Mouse (Mus musculus): ENCODE results near the gene Crisp3. TPM values are rescaled to one million over a fixed set of nuclear protein-coding genes. Genes with fewer than 3 reads are reported as not detected.
"Not testable (repeated sequence)": the region's sequence is repeated elsewhere in the genome, so short reads cannot be mapped to it uniquely, and the experiment has no call there.

Gene Crisp3
- polyA plus RNA-seq (2015; fragmentation: Nextera tagmentation; extraction: Ambion mirVana): not detected in 2 replicates

- H3K36me3 ChIP-seq (replicated peaks): no peaks in the 10 kb centered on the region
- no peak for ATAC-seq (ENCODE audit: insufficient read depth)
- H3K27me3 ChIP-seq: no peaks in the 10 kb centered on the region
- H3K9me3 ChIP-seq (replicated peaks): no peaks in the 10 kb centered on the region
- no peak within 1 kb of the TSS for H3K4me3 ChIP-seq (replicated peaks)
- H3K9ac ChIP-seq: no peak within 1 kb of the TSS
- H3K4me2 ChIP-seq: no peak within 1 kb of the TSS
- no peak within 1 kb of the TSS for H3K27ac ChIP-seq (replicated peaks)
- H3K4me1 ChIP-seq (replicated peaks): no peaks in the 10 kb centered on the region
Measured at GRCm38 (mm10) chr17:40242135-40242534, at the start of gene Crisp3. Gene Crisp3 (minus strand): TSS chr17:40242288.

- Histone ChIP-seq H3K36me3 (replicated peaks) (no peaks in the 10 kb centered on the region), H3K27me3 (no peaks in the 10 kb centered on the region), H3K4me2 (no peak overlapping the region), H3K4me1 (replicated peaks) (no peaks in the 10 kb centered on the region), H3K4me3 (replicated peaks) (no peak overlapping the region), H3K9me3 (replicated peaks) (no peaks in the 10 kb centered on the region), H3K9ac (no peak overlapping the region), H3K27ac (replicated peaks) (no peak overlapping the region)
- WGBS (ENCODE audit: insufficient replicate concordance): 43% methylated on average over 2 of the region's 2 CpGs
- no peak for ATAC-seq (ENCODE audit: insufficient read depth)
Measured at GRCm38 (mm10) chr17:40285435-40285834, 43.3 kb upstream of the Crisp3 start.

DNA sequence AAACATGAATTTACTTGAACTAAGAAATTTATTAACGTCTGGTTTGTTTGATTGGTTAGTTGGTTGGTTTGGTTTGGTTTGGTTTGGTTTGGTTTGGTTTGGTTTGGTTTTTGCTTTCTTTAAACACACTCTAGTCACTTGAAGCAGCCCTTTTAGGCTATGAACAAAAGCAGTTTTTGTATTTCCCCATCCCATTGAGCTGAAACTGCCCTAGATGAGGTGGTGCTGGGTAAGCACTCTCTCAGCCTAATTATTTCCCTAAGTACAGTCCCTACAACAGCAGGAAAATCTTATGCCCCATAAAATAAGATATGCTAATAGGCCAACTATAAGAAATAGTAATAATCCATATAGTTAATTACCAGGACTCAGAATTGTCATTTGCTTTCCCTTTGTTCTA is 33.4 kb upstream of the Crisp3 start:
- WGBS (ENCODE audit: insufficient replicate concordance): 34% methylated on average over 1 of the region's 1 CpGs
- Histone ChIP-seq H3K36me3 (replicated peaks) (no peaks in the 10 kb centered on the region), H3K27ac (replicated peaks) (no peak overlapping the region), H3K4me3 (replicated peaks) (no peak overlapping the region), H3K4me1 (replicated peaks) (no peaks in the 10 kb centered on the region), H3K9me3 (replicated peaks) (no peaks in the 10 kb centered on the region), H3K9ac (no peak overlapping the region), H3K4me2 (no peak overlapping the region), H3K27me3 (no peaks in the 10 kb centered on the region)
- no peak for ATAC-seq (ENCODE audit: insufficient read depth)

DNA sequence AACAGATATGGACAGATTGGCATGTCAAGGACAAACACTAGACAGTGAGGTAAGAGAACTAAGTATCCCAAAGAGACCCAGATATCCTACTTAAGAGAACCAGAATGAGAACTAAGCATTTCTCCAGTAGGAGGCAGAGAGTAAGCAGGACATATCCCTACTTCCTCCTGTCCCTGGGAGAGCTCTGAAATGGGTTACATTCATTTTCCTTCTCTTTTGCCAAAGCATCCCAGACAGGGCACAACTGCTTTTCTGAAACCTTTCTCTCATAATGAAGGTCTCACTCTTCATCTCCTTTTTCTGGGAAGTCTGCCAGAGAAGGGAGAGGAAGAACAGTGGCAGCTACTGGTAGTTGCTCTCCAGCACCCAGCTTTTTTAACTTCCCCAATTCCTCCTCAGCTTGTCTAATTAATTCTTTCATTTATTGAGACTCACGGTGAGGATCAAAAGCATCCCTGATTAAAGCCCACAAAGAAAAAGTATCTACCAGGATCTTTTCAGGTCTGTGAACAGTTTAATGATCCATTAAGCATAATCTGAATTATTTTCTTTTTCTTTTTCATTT is 32.9 kb upstream of the Crisp3 start:
- no peaks in the 10 kb centered on the region for H3K36me3 ChIP-seq (replicated peaks)
- no peaks in the 10 kb centered on the region for H3K9me3 ChIP-seq (replicated peaks)
- no peak for ATAC-seq (ENCODE audit: insufficient read depth)
- WGBS (ENCODE audit: insufficient replicate concordance): 43% methylated on average over 1 of the region's 1 CpGs
- H3K4me3 ChIP-seq (replicated peaks): no peak overlapping the region
- H3K27ac ChIP-seq (replicated peaks): no peak overlapping the region
- no peaks in the 10 kb centered on the region for H3K4me1 ChIP-seq (replicated peaks)
- no peak overlapping the region for H3K4me2 ChIP-seq
- H3K9ac ChIP-seq: no peak overlapping the region
- H3K27me3 ChIP-seq: no peaks in the 10 kb centered on the region

DNA sequence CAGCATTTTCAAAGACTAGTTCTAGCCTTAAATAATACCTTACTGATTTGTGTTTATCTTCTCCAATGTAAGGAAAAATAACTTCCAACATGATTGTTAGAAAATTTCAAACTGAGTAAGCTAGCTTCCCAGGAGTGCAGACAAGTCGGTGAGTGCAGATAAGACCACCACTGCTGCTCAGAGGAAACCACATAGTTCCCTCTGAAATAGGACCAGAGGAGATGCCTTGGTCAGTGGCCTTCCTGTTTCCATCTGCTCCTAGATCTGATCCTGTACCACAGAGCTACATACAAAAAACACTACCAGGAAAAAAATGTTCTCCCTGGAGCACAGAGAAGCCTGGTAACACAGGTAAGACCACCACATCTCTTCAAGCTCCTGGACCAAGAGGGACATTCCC is 10.4 kb upstream of the Crisp3 start:
- WGBS (ENCODE audit: insufficient replicate concordance): 19% methylated on average over 1 of the region's 1 CpGs
- H3K27ac ChIP-seq (replicated peaks): no peak overlapping the region
- no peak overlapping the region for H3K4me3 ChIP-seq (replicated peaks)
- ATAC-seq (ENCODE audit: insufficient read depth): no peak
- H3K27me3 ChIP-seq: no peaks in the 10 kb centered on the region
- no peaks in the 10 kb centered on the region for H3K9me3 ChIP-seq (replicated peaks)
- H3K4me1 ChIP-seq (replicated peaks): no peaks in the 10 kb centered on the region
- no peak overlapping the region for H3K4me2 ChIP-seq
- H3K36me3 ChIP-seq (replicated peaks): no peaks in the 10 kb centered on the region
- no peak overlapping the region for H3K9ac ChIP-seq

- 55% methylated on average over 4 of the region's 4 CpGs for WGBS (ENCODE audit: insufficient replicate concordance)
- no peak for ATAC-seq (ENCODE audit: insufficient read depth)
Measured at GRCm38 (mm10) chr17:40208540-40208939, 33.5 kb downstream of the Crisp3 start, which contains the start of gene Pgk2. Gene Pgk2 (minus strand): TSS chr17:40208640.

GRCm38 (mm10) chr17:40201803-40202202 is 40.3 kb downstream of the Crisp3 start:
- not testable (repeated sequence) for H3K9me3 ChIP-seq (replicated peaks); H3K4me1 ChIP-seq (replicated peaks); H3K4me2 ChIP-seq; H3K4me3 ChIP-seq (replicated peaks); H3K36me3 ChIP-seq (replicated peaks); ATAC-seq (ENCODE audit: insufficient read depth); H3K27me3 ChIP-seq; H3K27ac ChIP-seq (replicated peaks); H3K9ac ChIP-seq

More at GRCm38 (mm10) chr17:40208540-40208939, 33.5 kb downstream of the Crisp3 start, which contains the start of gene Pgk2:
- H3K4me2 ChIP-seq: no peak within 1 kb of the TSS
- H3K27ac ChIP-seq (replicated peaks): no peak within 1 kb of the TSS
- no peaks in the 10 kb centered on the region for H3K27me3 ChIP-seq
- no peaks in the 10 kb centered on the region for H3K36me3 ChIP-seq (replicated peaks)
- H3K4me3 ChIP-seq (replicated peaks): no peak within 1 kb of the TSS
- H3K4me1 ChIP-seq (replicated peaks): no peaks in the 10 kb centered on the region
- H3K9ac ChIP-seq: no peak within 1 kb of the TSS
- H3K9me3 ChIP-seq (replicated peaks): no peaks in the 10 kb centered on the region

DNA sequence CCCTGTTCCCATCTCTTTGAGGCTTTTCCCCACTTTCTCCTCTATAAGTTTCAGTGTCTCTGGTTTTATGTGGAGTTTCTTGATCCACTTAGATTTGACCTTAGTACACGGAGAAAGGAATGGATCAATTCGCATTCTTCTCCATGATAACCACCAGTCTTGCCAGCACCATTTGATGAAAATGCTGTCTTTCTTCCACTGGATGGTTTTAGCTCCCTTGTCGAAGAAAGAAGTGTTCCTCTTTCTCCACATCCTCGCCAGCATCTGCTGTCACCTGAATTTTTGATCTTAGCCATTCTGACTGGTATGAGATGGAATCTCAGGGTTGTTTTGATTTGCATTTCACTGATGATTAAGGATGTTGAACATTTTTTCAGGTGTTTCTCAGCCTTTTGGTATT is 51.9 kb downstream of the Crisp3 start:
- 58% methylated on average over 4 of the region's 4 CpGs for whole genome bisulfite sequencing (ENCODE audit: insufficient replicate concordance)
- not testable (repeated sequence) for H3K27me3 ChIP-seq; ATAC-seq (ENCODE audit: insufficient read depth); H3K4me1 ChIP-seq (replicated peaks); H3K27ac ChIP-seq (replicated peaks); H3K9ac ChIP-seq; H3K4me2 ChIP-seq; H3K9me3 ChIP-seq (replicated peaks); H3K36me3 ChIP-seq (replicated peaks); H3K4me3 ChIP-seq (replicated peaks)

Other genes starting within 250 kb of the Crisp3 start
- not detected in 2 replicates for gene AC192777.2, start 146.8 kb downstream of the Crisp3 start, polyA plus RNA-seq (2015; fragmentation: Nextera tagmentation; extraction: Ambion mirVana)
- not detected in 2 replicates for gene Pgk2, start 33.6 kb downstream of the Crisp3 start, polyA plus RNA-seq (2015; fragmentation: Nextera tagmentation; extraction: Ambion mirVana)
- not detected in 2 replicates for gene Crisp1, start 76.9 kb upstream of the Crisp3 start, polyA plus RNA-seq (2015; fragmentation: Nextera tagmentation; extraction: Ambion mirVana)

Measured in liver, embryonic 15.5 days (tissue).